Mouse (Mus musculus): Measurements from ENCODE around the gene Cyct. TPM values are rescaled to one million over a fixed set of nuclear protein-coding genes. Genes with fewer than 3 reads are reported as not detected.

Cyct gene
- polyA plus RNA-seq, 1 experiment, result 4.7 TPM

DNA sequence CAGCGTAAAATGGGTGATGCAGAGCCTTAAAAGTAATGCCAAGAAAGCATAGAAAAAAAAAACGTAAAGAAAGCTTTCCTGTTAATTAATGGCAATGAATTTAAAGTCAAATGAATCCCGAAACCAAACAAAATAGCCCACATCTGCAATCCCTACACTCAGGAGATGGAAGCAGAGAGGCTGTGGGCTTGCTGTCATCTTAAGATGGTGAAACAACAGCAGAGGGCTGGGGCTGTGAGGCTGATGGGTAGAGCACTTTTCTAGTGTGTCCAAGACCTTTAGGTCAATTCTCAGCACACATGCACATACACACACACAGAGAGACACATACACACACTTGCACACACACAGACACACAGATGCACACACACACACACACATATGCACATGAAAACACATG lies 34.1 kb downstream of the Cyct start:
- Histone ChIP-seq H3K4me1 (ENCODE audit: control insufficient read depth, insufficient read depth, low read length) (no peaks in the 10 kb centered on the region), H3K4me3 (replicated peaks; ENCODE audit: control insufficient read depth, low read depth, low read length) (no peak overlapping the region), H3K27ac (ENCODE audit: control insufficient read depth, insufficient read depth, low read depth, low read length, poor library complexity) (no peak overlapping the region)
- WGBS, result 76% methylated on average over 3 of the region's 3 CpGs
- TF ChIP-seq POLR2A (IDR thresholded peaks at IDR 0.05; ENCODE audit: borderline replicate concordance, control insufficient read depth, low read depth, low read length), result no peak
- TF ChIP-seq CTCF (IDR thresholded peaks at IDR 0.05; ENCODE audit: control insufficient read depth, insufficient read depth, low read length), result no peak

DNA sequence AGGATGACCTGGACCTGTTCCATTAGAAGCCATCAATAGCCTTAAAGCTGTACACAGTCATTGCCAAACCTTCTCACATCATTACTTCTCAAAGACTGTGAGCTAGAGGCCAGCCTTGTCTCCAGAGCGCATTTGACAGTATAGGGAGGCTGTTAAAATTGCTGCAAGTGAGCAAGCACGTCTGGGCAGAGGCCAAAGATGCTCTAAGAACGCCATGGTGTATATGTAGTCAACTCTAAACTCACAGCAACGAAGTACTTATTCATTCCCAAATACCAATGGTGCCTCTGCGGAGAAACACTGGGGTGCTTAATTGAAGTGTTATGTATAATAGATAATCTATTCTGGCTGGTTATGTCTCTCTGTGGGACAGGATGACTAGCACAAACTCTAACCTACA lies 35.8 kb downstream of the Cyct start:
- WGBS, result 79% methylated on average over 5 of the region's 5 CpGs
- Histone ChIP-seq H3K27ac (ENCODE audit: control insufficient read depth, insufficient read depth, low read depth, low read length, poor library complexity) (no peak overlapping the region), H3K4me1 (ENCODE audit: control insufficient read depth, insufficient read depth, low read length) (no peaks in the 10 kb centered on the region), H3K4me3 (replicated peaks; ENCODE audit: control insufficient read depth, low read depth, low read length) (no peak overlapping the region)
- TF ChIP-seq CTCF (IDR thresholded peaks at IDR 0.05; ENCODE audit: control insufficient read depth, insufficient read depth, low read length) (no peak), POLR2A (IDR thresholded peaks at IDR 0.05; ENCODE audit: borderline replicate concordance, control insufficient read depth, low read depth, low read length) (no peak)

DNA sequence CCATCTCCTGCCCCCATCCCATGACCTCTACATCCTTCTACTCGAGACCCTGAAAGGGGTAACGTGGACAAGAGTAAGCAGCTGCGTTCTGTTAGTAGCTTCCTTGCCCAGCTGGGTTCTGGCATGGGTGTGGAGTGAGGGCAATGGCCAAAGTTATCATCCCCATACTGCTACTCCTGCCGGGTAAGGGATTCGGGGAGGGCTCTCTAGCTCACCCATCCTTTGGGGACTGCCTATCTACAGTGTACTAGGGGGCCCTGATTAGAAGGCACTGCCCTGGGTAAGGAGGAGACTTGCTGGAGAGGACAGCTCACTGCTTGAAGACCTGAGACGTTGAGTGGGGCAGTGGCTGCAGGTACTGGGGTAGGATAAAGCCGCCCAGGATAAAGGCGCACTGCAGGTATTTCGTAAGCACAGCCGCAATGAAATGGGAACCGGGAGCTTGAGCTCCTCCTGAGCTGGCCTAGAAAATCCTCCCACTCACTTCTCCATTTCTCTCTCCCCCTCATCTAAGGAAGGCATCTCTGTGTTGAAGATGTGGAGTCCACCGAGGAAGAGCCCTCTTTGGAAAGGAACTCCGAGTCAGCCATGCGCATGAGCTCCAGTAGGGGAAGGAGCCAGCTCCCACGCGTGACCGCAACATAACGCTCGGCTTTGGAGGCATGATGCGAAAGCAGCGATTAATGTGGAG lies 36.9 kb downstream of the Cyct start:
- Histone ChIP-seq H3K4me1 (ENCODE audit: control insufficient read depth, insufficient read depth, low read length) (no peaks in the 10 kb centered on the region), H3K4me3 (replicated peaks; ENCODE audit: control insufficient read depth, low read depth, low read length) (no peak overlapping the region), H3K27ac (ENCODE audit: control insufficient read depth, insufficient read depth, low read depth, low read length, poor library complexity) (no peak overlapping the region)
- TF ChIP-seq CTCF (IDR thresholded peaks at IDR 0.05; ENCODE audit: control insufficient read depth, insufficient read depth, low read length), result no peak
- TF ChIP-seq POLR2A (IDR thresholded peaks at IDR 0.05; ENCODE audit: borderline replicate concordance, control insufficient read depth, low read depth, low read length), result no peak
- WGBS, result 84% methylated on average over 21 of the region's 21 CpGs

DNA sequence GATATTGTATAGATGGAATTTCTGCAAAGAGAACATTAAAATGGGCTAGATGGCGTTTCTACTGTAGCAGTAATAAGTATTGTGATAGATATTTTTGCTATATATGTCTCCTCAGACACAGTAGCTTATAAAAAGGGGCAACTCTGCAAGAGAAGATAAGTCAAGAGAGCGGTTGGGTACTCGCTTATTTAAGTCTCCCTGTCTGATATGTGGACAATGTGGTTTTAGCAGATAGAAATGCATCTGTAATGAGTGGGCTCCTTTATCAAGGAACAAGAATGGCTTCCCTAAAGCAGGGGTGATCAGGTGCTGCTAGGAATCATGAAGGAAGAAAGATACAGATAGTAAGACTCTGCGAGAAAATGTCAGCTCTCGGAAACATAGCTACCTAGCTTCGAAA lies 39.9 kb downstream of the Cyct start:
- Histone ChIP-seq H3K4me1 (ENCODE audit: control insufficient read depth, insufficient read depth, low read length) (no peaks in the 10 kb centered on the region), H3K4me3 (replicated peaks; ENCODE audit: control insufficient read depth, low read depth, low read length) (no peak overlapping the region), H3K27ac (ENCODE audit: control insufficient read depth, insufficient read depth, low read depth, low read length, poor library complexity) (no peak overlapping the region)
- 71% methylated on average over 6 of the region's 6 CpGs for WGBS
- TF ChIP-seq POLR2A (IDR thresholded peaks at IDR 0.05; ENCODE audit: borderline replicate concordance, control insufficient read depth, low read depth, low read length) (no peak), CTCF (IDR thresholded peaks at IDR 0.05; ENCODE audit: control insufficient read depth, insufficient read depth, low read length) (no peak)

DNA sequence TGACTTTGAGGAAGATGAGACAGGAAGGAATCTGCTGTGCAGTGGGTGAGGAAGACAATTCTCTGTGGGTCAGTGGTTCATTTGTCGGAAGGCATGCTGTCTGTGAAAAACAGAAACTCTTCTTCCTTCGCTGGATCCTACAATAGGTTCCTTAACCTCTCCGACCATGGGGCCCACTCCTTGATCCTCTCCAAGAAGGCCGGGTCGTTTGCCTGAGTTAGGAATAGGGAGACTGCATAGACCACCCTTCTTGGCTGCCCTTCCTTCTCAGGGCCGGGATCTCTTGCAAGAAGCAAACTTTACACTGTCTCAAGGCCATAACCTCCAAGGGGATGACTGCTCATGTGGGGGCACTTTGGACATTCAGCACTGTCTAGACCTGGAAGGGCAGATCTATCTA lies 41.0 kb downstream of the Cyct start:
- Histone ChIP-seq H3K27ac (ENCODE audit: control insufficient read depth, insufficient read depth, low read depth, low read length, poor library complexity) (no peak overlapping the region), H3K4me3 (replicated peaks; ENCODE audit: control insufficient read depth, low read depth, low read length) (no peak overlapping the region), H3K4me1 (ENCODE audit: control insufficient read depth, insufficient read depth, low read length) (no peaks in the 10 kb centered on the region)
- WGBS, result 78% methylated on average over 6 of the region's 6 CpGs
- TF ChIP-seq CTCF (IDR thresholded peaks at IDR 0.05; ENCODE audit: control insufficient read depth, insufficient read depth, low read length), result no peak
- no peak for TF ChIP-seq POLR2A (IDR thresholded peaks at IDR 0.05; ENCODE audit: borderline replicate concordance, control insufficient read depth, low read depth, low read length)

Other genes with a start within 250 kb of the Cyct start
- gene Pde11a, start 21.7 kb downstream of the Cyct start, polyA plus RNA-seq (2011; ENCODE audit: insufficient read depth, insufficient read length, low replicate concordance, missing spikeins), result 0.59 TPM in 1 of 2 replicates, not detected in the other
- 15.4 and 17.5 TPM in 2 replicates for gene Rbm45, start 9.5 kb upstream of the Cyct start, polyA plus RNA-seq (2011; ENCODE audit: insufficient read depth, insufficient read length, low replicate concordance, missing spikeins)
- 0.92 TPM in 1 of 2 replicates, not detected in the other for gene Osbpl6, start 46.1 kb upstream of the Cyct start, polyA plus RNA-seq (2011; ENCODE audit: insufficient read depth, insufficient read length, low replicate concordance, missing spikeins)

Measured in bone marrow, adult 2 months (tissue).